Mouse (Mus musculus) embryonic fibroblast, embryonic 13.5 days (primary cell): ENCODE data around the gene Birc6. TPM values are rescaled to one million over a fixed set of nuclear protein-coding genes. Genes with fewer than 3 reads are reported as not detected.

ENCODE experiments used
- H3K27ac ChIP-seq: 2 replicates; pipeline ENCODE4 v1.5.1; 2012; ENCODE audit warnings: low read length, control low read depth, inconsistent platforms; ENCODE audit not compliant: insufficient read depth
- H3K4me1 ChIP-seq: 2 replicates; pipeline ENCODE4 v1.6.1; 2011; ENCODE audit warnings: low read length; ENCODE audit not compliant: control insufficient read depth, insufficient read depth
- H3K4me3 ChIP-seq: 2 replicates; pipeline ENCODE4 v1.5.1; 2011; ENCODE audit warnings: mild to moderate bottlenecking, control low read depth, low read length; ENCODE audit not compliant: insufficient read depth
- CTCF ChIP-seq: IDR thresholded peaks from 2 replicates; pipeline ENCODE4 v1.5.1; 2011; ENCODE audit warnings: mild to moderate bottlenecking, control low read depth, low read length, moderate library complexity, borderline replicate concordance; ENCODE audit not compliant: insufficient read depth
- POLR2A ChIP-seq: IDR thresholded peaks from 2 replicates; pipeline ENCODE4 v1.6.1; 2011; ENCODE audit warnings: low read depth, mild to moderate bottlenecking, control low read depth, low read length, moderate library complexity
- polyA plus RNA-seq: library from polyadenylated mRNA; stranded (reverse); fragments of >200 nt; gene quantifications from 2 replicates; pipeline ENCODE4 v1.2.4, GENCODE M21; 2011; ENCODE audit warnings: low read depth; ENCODE audit not compliant: missing spikeins, insufficient read length

Birc6 gene
- polyA plus RNA-seq, 1 experiment: 97.3 TPM

- TF ChIP-seq CTCF: no peak
- TF ChIP-seq POLR2A: no peak
- no peaks in the 10 kb centered on the region for H3K4me1 ChIP-seq
- H3K4me3 ChIP-seq: no peak overlapping the region
- H3K27ac ChIP-seq: no peak overlapping the region
These were observed 15.8 kb upstream of the Birc6 start for GRCm38 (mm10) chr17:74512308-74512707.

GRCm38 (mm10) chr17:74522797-74523723, 5.0 kb upstream of the Birc6 start:
- Histone ChIP-seq H3K4me1 (0 out of 2 replicates have a peak, but pooled peaks cover 4% of the 10 kb centered on the region), H3K27ac (no peak overlapping the region), H3K4me3 (no peak overlapping the region)
- TF ChIP-seq POLR2A (no peak), CTCF (no peak)

GRCm38 (mm10) chr17:74526117-74526516, 2.0 kb upstream of the Birc6 start:
- H3K4me3 ChIP-seq: no peak overlapping the region
- no peak for TF ChIP-seq POLR2A
- H3K4me1 ChIP-seq: 0 out of 2 replicates have a peak, but pooled peaks cover 6% of the 10 kb centered on the region
- no peak overlapping the region for H3K27ac ChIP-seq

- 0 out of 2 replicates have a peak, but pooled peaks cover 6% of the 10 kb centered on the region for H3K4me1 ChIP-seq
- H3K27ac ChIP-seq: peak overlapping the region; percentile 87
- H3K4me3 ChIP-seq: peak overlapping the region; percentile 10
- TF ChIP-seq POLR2A: peak; percentile 16; the same call in 1 of the 2 replicates
- TF ChIP-seq CTCF: no peak
These were observed 1.1 kb upstream of the Birc6 start for GRCm38 (mm10) chr17:74526806-74527653.

GRCm38 (mm10) chr17:74528648-74529532, 795 bp downstream of the Birc6 start:
- peak overlapping the region; percentile 76 for H3K27ac ChIP-seq
- H3K4me1 ChIP-seq: 0 out of 2 replicates have a peak, but pooled peaks cover 6% of the 10 kb centered on the region

GRCm38 (mm10) chr17:74529533-74529824, 1.4 kb downstream of the Birc6 start:
- 0 out of 2 replicates have a peak, but pooled peaks cover 6% of the 10 kb centered on the region for H3K4me1 ChIP-seq
- H3K4me3 ChIP-seq: peak overlapping the region; percentile 77
- 0 out of 2 replicates have a peak overlapping the region, but pooled peaks have one; percentile 7 for H3K27ac ChIP-seq
- TF ChIP-seq POLR2A: no peak
- TF ChIP-seq CTCF: no peak

More at GRCm38 (mm10) chr17:74528648-74529532, 795 bp downstream of the Birc6 start:
- H3K4me3 ChIP-seq: peak overlapping the region; percentile 77
- TF ChIP-seq CTCF (no peak), POLR2A (0 out of 2 replicates have a peak, but pooled peaks have one; percentile 14)

GRCm38 (mm10) chr17:74534971-74535370, 6.9 kb downstream of the Birc6 start:
- Histone ChIP-seq H3K27ac (no peak overlapping the region), H3K4me1 (peaks cover 7% of the 10 kb centered on the region; the same call in 1 of the 2 replicates), H3K4me3 (no peak overlapping the region)
- TF ChIP-seq POLR2A: no peak
- TF ChIP-seq CTCF: no peak

- TF ChIP-seq CTCF (no peak), POLR2A (no peak)
- Histone ChIP-seq H3K27ac (no peak overlapping the region), H3K4me1 (peaks cover 5% of the 10 kb centered on the region; the same call in 1 of the 2 replicates), H3K4me3 (no peak overlapping the region)
These were observed 9.4 kb downstream of the Birc6 start for GRCm38 (mm10) chr17:74537526-74537925.

GRCm38 (mm10) chr17:74543615-74544014, 15.5 kb downstream of the Birc6 start:
- H3K27ac ChIP-seq: no peak overlapping the region
- TF ChIP-seq POLR2A (no peak), CTCF (no peak)
- H3K4me1 ChIP-seq: no peaks in the 10 kb centered on the region
- no peak overlapping the region for H3K4me3 ChIP-seq
